Mouse (Mus musculus): ENCODE measurements at regions not wholly inside any gene's neighbourhood (a gene's known extent, or its start where the extent isn't known, plus 50 kb on each side); places are given as distances from the start of the nearest gene placed in this dataset.

- TF ChIP-seq EP300 (IDR thresholded peaks at IDR 0.05; ENCODE audit: insufficient read depth, low read depth, low read length) (no peak), CTCF (IDR thresholded peaks at IDR 0.05; ENCODE audit: low read depth, low read length) (no peak)
These were observed 128.9 kb upstream of the Pfn2 start for GRCm38 (mm10) chr3:57976640-57977229.

Data from ES-Bruce4 (cell line).